9 mouse cellular contexts compared by ENCODE assay signal in the genomic region with DNA sequence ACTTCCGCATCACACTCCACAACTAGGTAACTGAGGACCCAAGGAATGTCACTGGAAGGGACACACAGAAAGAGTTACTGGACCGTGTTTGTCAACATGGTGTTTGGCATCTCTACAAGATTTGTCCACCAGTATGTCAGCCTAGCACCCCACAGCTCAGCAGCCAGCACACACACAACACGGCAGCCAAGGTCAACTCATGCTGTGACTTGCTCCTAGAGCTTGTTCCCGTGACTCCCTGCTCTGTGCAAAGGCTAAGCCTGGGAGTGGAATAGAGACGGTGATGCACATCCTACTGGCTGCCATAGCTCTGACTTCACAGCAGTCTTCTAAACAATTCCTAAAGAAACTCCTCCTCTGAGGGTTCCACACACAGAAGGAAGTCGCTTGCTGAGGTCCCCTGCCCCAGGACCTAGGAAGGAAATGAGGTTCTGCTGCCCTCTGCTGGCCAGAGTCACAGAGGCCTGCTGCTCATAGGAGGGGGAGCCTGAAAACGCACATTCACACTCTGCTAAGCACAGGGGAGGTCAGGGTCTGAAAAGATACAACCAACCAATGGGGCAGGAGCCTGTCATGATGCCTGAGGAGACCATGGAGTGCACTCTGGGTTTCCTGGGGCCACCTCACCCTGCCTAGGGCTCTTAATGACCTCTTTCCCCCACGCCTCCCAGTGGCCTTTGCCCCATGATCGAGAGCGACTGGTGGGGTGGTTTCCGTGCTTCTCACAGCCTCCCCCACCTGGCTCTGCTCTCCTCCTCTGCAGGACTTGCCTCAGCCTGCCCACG. TPM values are rescaled to one million over a fixed set of nuclear protein-coding genes. Genes with fewer than 3 reads are reported as not detected.
DNase-seq lines count a peak whose midpoint lies in the region; ATAC-seq and TF ChIP-seq lines count a peak whose summit lies in the region.
"Had no signal": no experiment of that assay in that cellular context is flagged by ENCODE, and none has a peak within 500 bp of the region (broad histone marks: within the 10 kb centered on the region; RNA-seq: fewer than 3 reads in every experiment).

No protein-coding gene starts in this region.

- 0 out of 2 replicates have a peak, but pooled peaks have one; percentile 16 for TF ChIP-seq POLR2A in CH12.LX (IDR thresholded peaks at IDR 0.05; ENCODE audit: low read depth, low read length)
- TF ChIP-seq POLR2A in lung, adult 2 months (IDR thresholded peaks at IDR 0.05; ENCODE audit: borderline replicate concordance, extremely low read depth, low read depth, low read length): no peak
- TF ChIP-seq POLR2A in olfactory bulb, adult 2 months (IDR thresholded peaks at IDR 0.05; ENCODE audit: insufficient read depth, low read depth, low read length): no peak

- WGBS in forebrain, embryonic 10.5 days: 51% methylated on average over 12 of the region's 12 CpGs
- 47% methylated on average over 12 of the region's 12 CpGs for WGBS in heart, postnatal 0 days
- 43% methylated on average over 12 of the region's 12 CpGs for WGBS in lung, adult 2 months
- WGBS in olfactory bulb, adult 2 months: 32% methylated on average over 12 of the region's 12 CpGs

- ATAC-seq in heart, postnatal 0 days (ENCODE audit: insufficient read depth, low read depth): peak; percentile 88

- no peaks in the 10 kb centered on the region for H3K27me3 ChIP-seq in CH12.LX (replicated peaks)
- H3K27me3 ChIP-seq in forebrain, embryonic 10.5 days (ENCODE audit: poor library complexity, severe bottlenecking): no peaks in the 10 kb centered on the region
- H3K27me3 ChIP-seq in heart, postnatal 0 days (ENCODE audit: control insufficient read depth, insufficient read depth, low read length): no peaks in the 10 kb centered on the region
- H3K27me3 ChIP-seq: heart, embryonic 13.5 days had no signal

- in situ Hi-C loops in CH12.LX (cut with MboI; ENCODE audit: low pct_ligation_motif_present, low pct_unique_long_range_greater_than_20kb, low sequenced_read_pairs): loop anchor here (5.0 to 10.0 kb wide), 3 partner anchors 115 to 222 kb away; a partner anchor contains a TSS

- TF ChIP-seq EP300 in CH12.LX (IDR thresholded peaks at IDR 0.05; ENCODE audit: low read length): no peak
- no peak for TF ChIP-seq EP300 in heart, postnatal 0 days (IDR thresholded peaks at IDR 0.05; ENCODE audit: low read depth)

- no peak overlapping the region for H3K9ac ChIP-seq in CH12.LX (ENCODE audit: insufficient read depth, low read depth)
- no peak overlapping the region for H3K9ac ChIP-seq in heart, postnatal 0 days (replicated peaks; ENCODE audit: low read depth, low read length)
- H3K9ac ChIP-seq: heart, embryonic 13.5 days had no signal

- dilution Hi-C loops in CH12.LX (cut with MboI; ENCODE audit: extremely low pct_ligation_motif_present, extremely low pct_unique_long_range_greater_than_20kb, low sequenced_read_pairs): no loop called here

- DNase-seq in CH12.LX (ENCODE audit: extremely low read depth): peak; percentile 89
- DNase-seq in c-Kit-positive CD71-positive TER-119-negative erythroid progenitor cells, embryonic 14.5 days (ENCODE audit: low read depth): peak; percentile 60
- DNase-seq in forebrain, embryonic 10.5 days (ENCODE audit: extremely low spot score, low spot score): peak; percentile 80
- DNase-seq in heart, postnatal 0 days (ENCODE audit: low spot score): peak; percentile 85
- DNase-seq in kidney, postnatal 25 days: peak; percentile 92 to 93
- DNase-seq in lung, adult 2 months: peak; percentile 84
- DNase-seq in thymus, postnatal 0 days (ENCODE audit: low spot score): peak; percentile 84

- H3K9me3 ChIP-seq in CH12.LX (replicated peaks; ENCODE audit: low read length): no peaks in the 10 kb centered on the region
- no peaks in the 10 kb centered on the region for H3K9me3 ChIP-seq in forebrain, embryonic 10.5 days
- no peaks in the 10 kb centered on the region for H3K9me3 ChIP-seq in heart, postnatal 0 days (replicated peaks; ENCODE audit: control insufficient read depth, low read length)
- H3K9me3 ChIP-seq: heart, embryonic 13.5 days had no signal

- TF ChIP-seq RAD21 in CH12.LX (IDR thresholded peaks at IDR 0.05; ENCODE audit: low read depth, low read length): peak; percentile 80

- peak overlapping the region; percentile 83 for H3K27ac ChIP-seq in CH12.LX (ENCODE audit: insufficient read depth, low read depth)
- H3K27ac ChIP-seq in forebrain, embryonic 10.5 days: 0 out of 2 replicates have a peak overlapping the region, but pooled peaks have one; percentile 48
- peak overlapping the region; percentile 21 for H3K27ac ChIP-seq in heart, postnatal 0 days (ENCODE audit: low read depth)
- no peak overlapping the region for H3K27ac ChIP-seq in olfactory bulb, adult 2 months (ENCODE audit: insufficient read depth, low read depth, low read length)
- H3K27ac ChIP-seq: heart, embryonic 13.5 days had no signal

- no peak overlapping the region for H3K4me3 ChIP-seq in CH12.LX (replicated peaks in 1 of 3; ENCODE audit: low read depth in 2 of 3, low read length in 2 of 3, poor library complexity in 1 of 3)
- H3K4me3 ChIP-seq in forebrain, embryonic 10.5 days: no peak overlapping the region
- no peak overlapping the region for H3K4me3 ChIP-seq in heart, postnatal 0 days (ENCODE audit: low read depth, low read length)
- no peak overlapping the region for H3K4me3 ChIP-seq in lung, adult 2 months (replicated peaks; ENCODE audit: extremely low read depth, low read depth, low read length)
- no peak overlapping the region for H3K4me3 ChIP-seq in olfactory bulb, adult 2 months (ENCODE audit: insufficient read depth, low read depth, low read length)
- H3K4me3 ChIP-seq: heart, embryonic 13.5 days had no signal

- peak; percentile 75 to 88; a peak in 3 of 4 replicates for TF ChIP-seq CTCF in CH12.LX (conservative IDR thresholded peaks at IDR 0.05 in 1 of 2, IDR thresholded peaks at IDR 0.05 in 1 of 2; ENCODE audit: low read depth in 2 of 2, low read length in 2 of 2)
- peak; percentile 98 for TF ChIP-seq CTCF in heart, postnatal 0 days (IDR thresholded peaks at IDR 0.05; ENCODE audit: low read depth)
- TF ChIP-seq CTCF in lung, adult 2 months (IDR thresholded peaks at IDR 0.05; ENCODE audit: insufficient read depth, low read length): peak; percentile 90
- TF ChIP-seq CTCF in olfactory bulb, adult 2 months (IDR thresholded peaks at IDR 0.05; ENCODE audit: insufficient read depth, low read depth, low read length): peak; percentile 85

- H3K4me2 ChIP-seq in CH12.LX (ENCODE audit: insufficient read depth, low read depth, poor library complexity, severe bottlenecking): peak overlapping the region; percentile 30; the same call in 1 of the 2 replicates
- H3K4me2 ChIP-seq in heart, postnatal 0 days (ENCODE audit: low read depth, low read length): no peak overlapping the region
- H3K4me2 ChIP-seq: heart, embryonic 13.5 days had no signal

- peaks cover 40 to 86% of the 10 kb centered on the region in 2 experiments for H3K4me1 ChIP-seq in CH12.LX (ENCODE audit: control insufficient read depth in 1 of 2, insufficient read depth in 2 of 2)
- peaks cover 15% of the 10 kb centered on the region for H3K4me1 ChIP-seq in forebrain, embryonic 10.5 days
- peaks cover 3% of the 10 kb centered on the region; the same call in 1 of the 2 replicates for H3K4me1 ChIP-seq in heart, postnatal 0 days (ENCODE audit: control insufficient read depth, insufficient read depth)
- H3K4me1 ChIP-seq in lung, adult 2 months (ENCODE audit: control insufficient read depth, insufficient read depth, low read length): peaks cover 7% of the 10 kb centered on the region
- H3K4me1 ChIP-seq in olfactory bulb, adult 2 months (ENCODE audit: control insufficient read depth, insufficient read depth, low read length): peaks cover 20% of the 10 kb centered on the region

- H3K79me2 ChIP-seq in CH12.LX (replicated peaks; ENCODE audit: control insufficient read depth, extremely low read depth, insufficient read depth, poor library complexity, severe bottlenecking): peaks cover 15% of the 10 kb centered on the region

- peaks cover 68 to 94% of the 10 kb centered on the region in 2 experiments for H3K36me3 ChIP-seq in CH12.LX (replicated peaks in 1 of 2; ENCODE audit: control insufficient read depth in 1 of 2, insufficient read depth in 1 of 2, low read length in 1 of 2)
- peaks cover 98% of the 10 kb centered on the region for H3K36me3 ChIP-seq in forebrain, embryonic 10.5 days (replicated peaks)
- peaks cover 65% of the 10 kb centered on the region for H3K36me3 ChIP-seq in heart, postnatal 0 days (replicated peaks; ENCODE audit: control insufficient read depth, insufficient read depth, low read length)

TF ChIP-seq in CH12.LX, 34 proteins besides CTCF, POLR2A, EP300 and RAD21 (continues in another document):
- TF ChIP-seq HCFC1 (IDR thresholded peaks at IDR 0.05; ENCODE audit: low read depth, low read length) (peak; percentile 33; the same call in 1 of the 2 replicates), IRF4 (IDR thresholded peaks at IDR 0.05; ENCODE audit: low read depth, low read length) (0 out of 2 replicates have a peak, but pooled peaks have one; percentile 34), GABPA (IDR thresholded peaks at IDR 0.05; ENCODE audit: insufficient replicate concordance, low read depth, low read length) (no peak)

RNA-seq across cellular contexts. Expression of a gene that starts 6.0 kb away (rescaled TPM):
- total RNA-seq in CH12.LX (2012; rRNA removed) (46.1 and 56.1 TPM in 2 replicates), CH12.LX (2014; rRNA removed) (42.4 and 43.1 TPM in 2 replicates)
- 65.4 and 88.6 TPM in 2 replicates for polyA plus RNA-seq in CH12.LX (2012; ENCODE audit: insufficient read length, low read depth)
- 41.2 and 43.2 TPM in 2 replicates for polyA plus RNA-seq in forebrain, embryonic 10.5 days (2016; fragmentation: Nextera tagmentation; extraction: Ambion mirVana)
- total RNA-seq in heart, postnatal 0 days (2014; rRNA removed; ENCODE audit: low replicate concordance): 18.1 and 32.1 TPM in 2 replicates
- polyA plus RNA-seq in heart, postnatal 0 days (2015; fragmentation: Nextera tagmentation; extraction: Ambion mirVana): 16.1 and 16.2 TPM in 2 replicates
- polyA plus RNA-seq in lung, adult 2 months (2012; rRNA removed): 24.6 and 24.7 TPM in 2 replicates
- not detected in 2 replicates for polyA plus RNA-seq in olfactory bulb, adult 2 months (2012; ENCODE audit: insufficient read depth, insufficient read length, low replicate concordance, missing spikeins)
- polyA plus RNA-seq in thymus, postnatal 0 days (2015; fragmentation: Nextera tagmentation; extraction: Ambion mirVana): 47.5 and 51.5 TPM in 2 replicates

RNA-seq across cellular contexts. Expression of a gene that starts 20.5 kb away (rescaled TPM):
- total RNA-seq in CH12.LX (2012; rRNA removed) (32.2 and 32.6 TPM in 2 replicates), CH12.LX (2014; rRNA removed) (40.2 and 40.3 TPM in 2 replicates)
- polyA plus RNA-seq in CH12.LX (2012; ENCODE audit: insufficient read length, low read depth): 52.2 and 54.1 TPM in 2 replicates
- 0.44 and 0.76 TPM in 2 replicates for polyA plus RNA-seq in forebrain, embryonic 10.5 days (2016; fragmentation: Nextera tagmentation; extraction: Ambion mirVana)
- total RNA-seq in heart, postnatal 0 days (2014; rRNA removed; ENCODE audit: low replicate concordance): 0.69 and 12.2 TPM in 2 replicates
- polyA plus RNA-seq in heart, postnatal 0 days (2015; fragmentation: Nextera tagmentation; extraction: Ambion mirVana): 1.4 and 1.5 TPM in 2 replicates
- 69.9 and 91.7 TPM in 2 replicates for polyA plus RNA-seq in lung, adult 2 months (2012; rRNA removed)
- polyA plus RNA-seq in olfactory bulb, adult 2 months (2012; ENCODE audit: insufficient read depth, insufficient read length, low replicate concordance, missing spikeins): 191 TPM in 1 of 2 replicates, not detected in the other
- polyA plus RNA-seq in thymus, postnatal 0 days (2015; fragmentation: Nextera tagmentation; extraction: Ambion mirVana): 121 and 126 TPM in 2 replicates
